Mouse (Mus musculus): ENCODE results near the gene Sema6b.

GRCm38 (mm10) chr17:56102927-56103326 lies 37.2 kb downstream of the Sema6b start:
- no peak for TF ChIP-seq GATA1 (IDR thresholded peaks at IDR 0.05; ENCODE audit: low read length)
- no peak for TF ChIP-seq TAL1 (IDR thresholded peaks at IDR 0.05; ENCODE audit: low read length)
